Comparison of ENCODE assay signal across 9 mouse cellular contexts in the genomic region with DNA sequence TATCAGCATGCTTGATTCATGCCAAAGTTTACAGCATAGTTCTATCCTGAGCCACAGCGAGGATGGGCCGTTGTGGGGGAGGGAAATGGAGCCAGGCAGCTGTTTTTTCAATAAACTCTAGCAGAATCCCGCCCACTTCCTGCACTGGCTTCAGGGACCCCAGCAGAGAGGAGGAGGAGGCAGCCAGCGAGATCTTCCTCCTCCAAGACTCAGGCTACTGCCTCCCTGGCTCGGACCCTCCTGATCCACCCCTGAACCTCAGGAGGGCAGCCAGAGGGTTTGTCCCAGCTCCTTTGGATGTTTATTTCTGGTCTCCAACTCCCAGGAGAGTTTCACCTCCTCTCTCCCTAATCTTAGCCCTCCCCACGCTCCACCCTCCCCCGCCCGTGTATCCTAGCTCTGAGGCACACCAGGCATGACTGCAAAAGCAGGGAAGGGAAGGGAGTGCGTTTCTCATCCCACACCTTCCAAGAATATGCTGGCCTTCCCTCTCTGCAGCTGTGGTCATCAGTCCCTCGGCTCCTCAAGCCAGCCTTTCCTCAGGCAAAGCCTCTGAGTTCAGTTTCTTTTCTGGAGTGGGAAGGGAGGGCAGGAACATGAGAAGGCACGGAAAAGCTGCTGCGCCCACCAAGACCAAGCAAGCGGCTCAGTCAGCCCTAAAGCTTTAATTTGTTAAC.
DNase-seq lines count a peak whose midpoint lies in the region; ATAC-seq lines count a peak whose summit lies in the region.
"Had no signal": no experiment of that assay in that cellular context is flagged by ENCODE, and none has a peak within 500 bp of the region (broad histone marks: within the 10 kb centered on the region; RNA-seq: fewer than 3 reads in every experiment).

No protein-coding gene starts in this region.

- H3K4me1 ChIP-seq in embryonic facial prominence, embryonic 15.5 days, result peaks cover 43% of the 10 kb centered on the region
- H3K4me1 ChIP-seq in heart, embryonic 10.5 days, result peaks cover 39% of the 10 kb centered on the region
- peaks cover 33% of the 10 kb centered on the region for H3K4me1 ChIP-seq in kidney, embryonic 14.5 days (ENCODE audit: control insufficient read depth, insufficient read depth, low read length)
- H3K4me1 ChIP-seq in liver, embryonic 11.5 days (replicated peaks; ENCODE audit: control insufficient read depth, insufficient read depth, low read length), result peaks cover 11% of the 10 kb centered on the region; the same call in 1 of the 2 replicates

- H3K36me3 ChIP-seq in embryonic facial prominence, embryonic 15.5 days, result no peaks in the 10 kb centered on the region
- H3K36me3 ChIP-seq in heart, embryonic 10.5 days, result no peaks in the 10 kb centered on the region
- H3K36me3 ChIP-seq in kidney, embryonic 14.5 days (ENCODE audit: control insufficient read depth, insufficient read depth, low read length), result no peaks in the 10 kb centered on the region
- H3K36me3 ChIP-seq in liver, embryonic 11.5 days (ENCODE audit: control insufficient read depth, insufficient read depth, low read length), result no peaks in the 10 kb centered on the region
- H3K36me3 ChIP-seq in splenic B cell, adult 2 months (ENCODE audit: control insufficient read depth, insufficient read depth, low read length, poor library complexity, severe bottlenecking), result no peaks in the 10 kb centered on the region

- peak overlapping the region; percentile 89 for H3K27ac ChIP-seq in embryonic facial prominence, embryonic 15.5 days (replicated peaks)
- peak overlapping the region; percentile 88 for H3K27ac ChIP-seq in heart, embryonic 10.5 days
- H3K27ac ChIP-seq in kidney, embryonic 14.5 days (ENCODE audit: low read depth, low read length), result peak overlapping the region; percentile 91
- H3K27ac ChIP-seq in liver, embryonic 11.5 days (ENCODE audit: low read depth, low read length), result peak overlapping the region; percentile 44
- H3K27ac ChIP-seq: macrophage had no signal

- peak overlapping the region; percentile 36 for H3K4me3 ChIP-seq in embryonic facial prominence, embryonic 15.5 days (replicated peaks)
- peak overlapping the region; percentile 49 for H3K4me3 ChIP-seq in heart, embryonic 10.5 days
- H3K4me3 ChIP-seq in kidney, embryonic 14.5 days (ENCODE audit: low read length), result peak overlapping the region; percentile 29
- peak overlapping the region; percentile 25 for H3K4me3 ChIP-seq in liver, embryonic 11.5 days (ENCODE audit: low read depth, low read length)

- H3K9me3 ChIP-seq in embryonic facial prominence, embryonic 15.5 days (replicated peaks), result no peaks in the 10 kb centered on the region
- no peaks in the 10 kb centered on the region for H3K9me3 ChIP-seq in heart, embryonic 10.5 days
- H3K9me3 ChIP-seq in kidney, embryonic 14.5 days (ENCODE audit: control insufficient read depth, low read length), result no peaks in the 10 kb centered on the region
- H3K9me3 ChIP-seq in liver, embryonic 11.5 days (ENCODE audit: control insufficient read depth, low read length), result no peaks in the 10 kb centered on the region

- ATAC-seq in activated CD4-positive, CD25-positive, alpha-beta regulatory T cell, adult 4 months, result peak; percentile 69
- peak; percentile 90 for ATAC-seq in embryonic facial prominence, embryonic 15.5 days (ENCODE audit: insufficient number of reproducible peaks, low FRiP score, low TSS enrichment, low read depth)
- ATAC-seq in kidney, embryonic 14.5 days (ENCODE audit: low FRiP score, low TSS enrichment), result peak; percentile 93
- ATAC-seq in liver, embryonic 11.5 days (replicated peaks; ENCODE audit: low FRiP score), result peak; percentile 81

- 0 out of 2 replicates have a peak overlapping the region, but pooled peaks have one; percentile 0 for H3K9ac ChIP-seq in embryonic facial prominence, embryonic 15.5 days
- peak overlapping the region; percentile 42; the same call in 1 of the 2 replicates for H3K9ac ChIP-seq in kidney, embryonic 14.5 days (ENCODE audit: low read depth, low read length)
- H3K9ac ChIP-seq in liver, embryonic 11.5 days (ENCODE audit: low read depth, low read length), result peak overlapping the region; percentile 49

- no peaks in the 10 kb centered on the region for H3K27me3 ChIP-seq in embryonic facial prominence, embryonic 15.5 days
- no peaks in the 10 kb centered on the region for H3K27me3 ChIP-seq in heart, embryonic 10.5 days (ENCODE audit: insufficient read depth, poor library complexity, severe bottlenecking)
- H3K27me3 ChIP-seq in kidney, embryonic 14.5 days (ENCODE audit: control insufficient read depth, insufficient read depth, low read length), result no peaks in the 10 kb centered on the region
- no peaks in the 10 kb centered on the region for H3K27me3 ChIP-seq in liver, embryonic 11.5 days (replicated peaks; ENCODE audit: control insufficient read depth, insufficient read depth, low read length)
- H3K27me3 ChIP-seq in splenic B cell, adult 2 months (ENCODE audit: control insufficient read depth, insufficient read depth, low read length, poor library complexity, severe bottlenecking), result no peaks in the 10 kb centered on the region

- WGBS in embryonic facial prominence, embryonic 15.5 days, result 1% methylated on average over 13 of the region's 13 CpGs
- 3% methylated on average over 13 of the region's 13 CpGs for WGBS in heart, embryonic 10.5 days
- WGBS in kidney, embryonic 14.5 days, result 1% methylated on average over 13 of the region's 13 CpGs
- 6% methylated on average over 13 of the region's 13 CpGs for whole genome bisulfite sequencing in liver, embryonic 11.5 days

- H3K4me2 ChIP-seq in embryonic facial prominence, embryonic 15.5 days (replicated peaks), result peak overlapping the region; percentile 50
- H3K4me2 ChIP-seq in kidney, embryonic 14.5 days (replicated peaks; ENCODE audit: low read depth, low read length), result peak overlapping the region; percentile 58
- peak overlapping the region; percentile 67 for H3K4me2 ChIP-seq in liver, embryonic 11.5 days

- peak; percentile 83 for DNase-seq in heart, embryonic 10.5 days (ENCODE audit: low spot score)
- peak; percentile 68 for DNase-seq in liver, embryonic 11.5 days (ENCODE audit: low spot score)
- peak; percentile 72 for DNase-seq in naive thymus-derived CD4-positive, alpha-beta T cell, adult 2 months (ENCODE audit: low read depth)
- DNase-seq in splenic B cell, adult 2 months (ENCODE audit: low read depth, low spot score), result peak; percentile 46
- DNase-seq in cerebellum, postnatal 4 days (ENCODE audit: low spot score in 2 of 2), result no peak

Comparison
In these comparisons a context has a peak if more than half of its experiments do, and no peak if none do; other contexts are left out.
1. DNase-seq: peak in heart, embryonic 10.5 days (single experiment), liver, embryonic 11.5 days (single experiment), naive thymus-derived CD4-positive, alpha-beta T cell, adult 2 months (single experiment) and splenic B cell, adult 2 months (single experiment); none in cerebellum, postnatal 4 days (0 of 2).
2. Peak in every context shown above with its lines, with median percentiles within 50 percentile points of each other: ATAC-seq, H3K27ac ChIP-seq, H3K4me2 ChIP-seq, H3K4me3 ChIP-seq and H3K9ac ChIP-seq.